Mouse (Mus musculus) lung, embryonic 16.5 days (tissue): ENCODE measurements around the gene B3gnt7. TPM values are rescaled to one million over a fixed set of nuclear protein-coding genes. Genes with fewer than 3 reads are reported as not detected.

Experiments
- ATAC-seq: fragments of 200-750 bp; cut with Nextera tagmentation; 2 replicates; pipeline ENCODE4 v1.8.0; 2017; ENCODE audit warnings: low read depth, mild to moderate bottlenecking, moderate library complexity
- H3K27ac ChIP-seq: fragments of 300-500 bp; sonication (generic); 2 replicates; pipeline ENCODE4 v1.5.1; 2014; ENCODE audit warnings: mild to moderate bottlenecking, control low read depth, low read length
- H3K27me3 ChIP-seq: fragments of 300-500 bp; sonication (generic); 2 replicates; pipeline ENCODE4 v1.6.1; 2014; ENCODE audit warnings: low read depth, low read length, mixed read lengths; ENCODE audit not compliant: control insufficient read depth, insufficient read depth
- H3K36me3 ChIP-seq: fragments of 300-500 bp; sonication (generic); 2 replicates; pipeline ENCODE4 v1.6.1; 2014; ENCODE audit warnings: low read length; ENCODE audit not compliant: control insufficient read depth, insufficient read depth
- H3K4me1 ChIP-seq: fragments of 300-500 bp; sonication (generic); replicated peaks from 2 replicates; pipeline ENCODE4 v1.6.1; 2014; ENCODE audit warnings: low read length, mixed read lengths; ENCODE audit not compliant: control insufficient read depth, insufficient read depth
- H3K4me2 ChIP-seq: fragments of 300-500 bp; sonication (generic); 2 replicates; pipeline ENCODE4 v1.6.1; 2014; ENCODE audit warnings: low read depth, low read length, control low read depth
- H3K4me3 ChIP-seq: fragments of 300-500 bp; sonication (generic); 2 replicates; pipeline ENCODE4 v1.5.1; 2014; ENCODE audit warnings: mild to moderate bottlenecking, low read length, control low read depth
- H3K9ac ChIP-seq: fragments of 300-500 bp; sonication (generic); 2 replicates; pipeline ENCODE4 v1.6.1; 2014; ENCODE audit warnings: low read length, control low read depth
- H3K9me3 ChIP-seq: fragments of 300-500 bp; sonication (generic); 2 replicates; pipeline ENCODE4 v1.6.1; 2016; ENCODE audit warnings: low read length; ENCODE audit not compliant: control insufficient read depth
- WGBS: fragments of 180-500 bp; shearing (Covaris S2); extraction: QIAGEN DNeasy Blood & Tissue Kit; methylation state at CpG from one replicate; pipeline ENCODE4 v1.1.7; 2014; 5-methylcytosine and 5-hydroxymethylcytosine counted together
- microRNA-seq: library from miRNA; unstranded; fragments of <30 nt; microRNA quantifications from one replicate; pipeline ENCODE4, GENCODE M21; 2016
- polyA plus RNA-seq: library from polyadenylated mRNA; unstranded; fragments of >200 nt; fragmentation: Nextera tagmentation; extraction: Ambion mirVana; gene quantifications from 2 replicates; pipeline ENCODE4 v1.2.1, GENCODE M21; 2015

The B3gnt7 gene
- polyA plus RNA-seq, 1 experiment from 2014 or later, result 4.7 TPM

GRCm38 (mm10) chr1:86348083-86348482 is 45.5 kb downstream of the B3gnt7 start:
- Histone ChIP-seq H3K36me3 (peaks cover 47% of the 10 kb centered on the region), H3K9ac (no peak overlapping the region), H3K4me3 (no peak overlapping the region), H3K27ac (no peak overlapping the region), H3K4me1 (no peaks in the 10 kb centered on the region), H3K4me2 (no peak overlapping the region), H3K27me3 (no peaks in the 10 kb centered on the region), H3K9me3 (no peaks in the 10 kb centered on the region)
- WGBS, result 51% methylated on average over 1 of the region's 1 CpGs
- ATAC-seq, result no peak

- WGBS, result 71% methylated on average over 4 of the region's 4 CpGs
- no peak for ATAC-seq
- no peak overlapping the region for H3K27ac ChIP-seq
These were observed 46.2 kb downstream of the B3gnt7 start for GRCm38 (mm10) chr1:86348801-86349200.

GRCm38 (mm10) chr1:86349201-86349600 is 46.6 kb downstream of the B3gnt7 start:
- Histone ChIP-seq H3K36me3 (peaks cover 56% of the 10 kb centered on the region), H3K4me1 (no peaks in the 10 kb centered on the region), H3K27ac (no peak overlapping the region), H3K4me3 (no peak overlapping the region), H3K27me3 (no peaks in the 10 kb centered on the region), H3K4me2 (no peak overlapping the region), H3K9me3 (no peaks in the 10 kb centered on the region), H3K9ac (no peak overlapping the region)
- ATAC-seq, result no peak
- 90% methylated on average over 3 of the region's 3 CpGs for WGBS

More at GRCm38 (mm10) chr1:86348801-86349200, 46.2 kb downstream of the B3gnt7 start:
- Histone ChIP-seq H3K27me3 (no peaks in the 10 kb centered on the region), H3K9ac (no peak overlapping the region), H3K4me1 (no peaks in the 10 kb centered on the region), H3K9me3 (no peaks in the 10 kb centered on the region), H3K4me3 (no peak overlapping the region), H3K4me2 (no peak overlapping the region), H3K36me3 (peaks cover 53% of the 10 kb centered on the region)

- WGBS, result 93% methylated on average over 1 of the region's 1 CpGs
- Histone ChIP-seq H3K9ac (no peak overlapping the region), H3K9me3 (no peaks in the 10 kb centered on the region), H3K4me3 (no peak overlapping the region), H3K4me1 (no peaks in the 10 kb centered on the region), H3K4me2 (no peak overlapping the region), H3K27me3 (no peaks in the 10 kb centered on the region), H3K27ac (no peak overlapping the region), H3K36me3 (peaks cover 60% of the 10 kb centered on the region)
- no peak for ATAC-seq
These were observed 47.1 kb downstream of the B3gnt7 start for GRCm38 (mm10) chr1:86349696-86350095.

GRCm38 (mm10) chr1:86350576-86350975 is 47.9 kb downstream of the B3gnt7 start:
- WGBS, result 81% methylated on average over 8 of the region's 8 CpGs
- H3K27ac ChIP-seq, result no peak overlapping the region
- no peak for ATAC-seq

GRCm38 (mm10) chr1:86354186-86354585 is 51.6 kb downstream of the B3gnt7 start:
- 86% methylated on average over 2 of the region's 2 CpGs for WGBS
- H3K4me1 ChIP-seq, result peaks cover 9% of the 10 kb centered on the region
- H3K27me3 ChIP-seq, result no peaks in the 10 kb centered on the region
- no peaks in the 10 kb centered on the region for H3K9me3 ChIP-seq
- no peak overlapping the region for H3K9ac ChIP-seq
- ATAC-seq, result no peak
- no peak overlapping the region for H3K27ac ChIP-seq
- peaks cover 65% of the 10 kb centered on the region for H3K36me3 ChIP-seq
- no peak overlapping the region for H3K4me3 ChIP-seq
- H3K4me2 ChIP-seq, result no peak overlapping the region

More at GRCm38 (mm10) chr1:86350576-86350975, 47.9 kb downstream of the B3gnt7 start:
- Histone ChIP-seq H3K36me3 (peaks cover 68% of the 10 kb centered on the region), H3K9ac (no peak overlapping the region), H3K4me2 (no peak overlapping the region), H3K4me3 (no peak overlapping the region), H3K9me3 (no peaks in the 10 kb centered on the region), H3K27me3 (no peaks in the 10 kb centered on the region), H3K4me1 (no peaks in the 10 kb centered on the region)

Small RNA genes lying within 50 kb of the gene (microRNA-seq; reads per million reads assigned to microRNA genes)
- 37.3 reads per million, percentile 38 among the genes with 10 or more reads in this experiment for gene mmu-mir-3535

Other genes starting within 250 kb of the B3gnt7 start
- gene Psmd1, start 238.4 kb upstream of the B3gnt7 start, polyA plus RNA-seq, result 147 and 155 TPM in 2 replicates
- gene Htr2b, start 190.9 kb upstream of the B3gnt7 start, polyA plus RNA-seq, result 0.29 and 0.49 TPM in 2 replicates
- gene Gm21972, start 169.2 kb upstream of the B3gnt7 start, polyA plus RNA-seq, result not detected in 2 replicates
- gene Armc9, start 148.1 kb upstream of the B3gnt7 start, polyA plus RNA-seq, result 19.0 and 20.5 TPM in 2 replicates
- 315 and 344 TPM in 2 replicates for gene Ncl, start 56.6 kb downstream of the B3gnt7 start, polyA plus RNA-seq
- gene Nmur1, start 123.4 kb downstream of the B3gnt7 start, polyA plus RNA-seq, result 0.49 and 0.63 TPM in 2 replicates
- gene Tex44, start 123.5 kb downstream of the B3gnt7 start, polyA plus RNA-seq, result not detected in 2 replicates
- 2,358 and 2,609 TPM in 2 replicates for gene Ptma, start 223.9 kb downstream of the B3gnt7 start, polyA plus RNA-seq